Mouse (Mus musculus): ENCODE measurements around the gene Rbfox3.
A peak's percentile ranks its signal among the peaks of the same experiment; 100 is the strongest.
"Not testable (repeated sequence)": the region's sequence is repeated elsewhere in the genome, so short reads cannot be mapped to it uniquely, and the experiment has no call there.

Rbfox3 gene

DNA sequence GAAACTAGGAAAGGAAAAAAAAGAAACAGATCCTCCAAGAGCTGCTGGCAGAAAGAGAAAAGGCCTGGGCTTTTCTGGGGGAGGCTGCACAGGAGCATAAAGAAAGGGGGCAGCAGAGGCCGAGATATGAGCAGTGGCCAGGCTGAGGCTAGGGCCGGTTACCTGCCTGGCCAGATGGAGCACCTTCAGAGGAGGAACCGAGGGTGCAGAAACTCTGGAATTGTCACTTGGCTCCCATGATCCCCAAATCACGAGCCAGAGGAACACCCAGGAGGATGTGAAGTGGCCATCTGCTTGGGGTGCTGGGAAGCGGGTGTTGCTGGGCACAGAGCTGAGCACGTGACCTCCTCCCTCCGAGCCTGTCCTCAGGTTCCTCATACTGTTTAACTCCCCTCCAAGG is 79.7 kb downstream of the Rbfox3 start:
- no peak for DNase-seq (ENCODE audit: extremely low read depth, insufficient read length, low spot score)

DNA sequence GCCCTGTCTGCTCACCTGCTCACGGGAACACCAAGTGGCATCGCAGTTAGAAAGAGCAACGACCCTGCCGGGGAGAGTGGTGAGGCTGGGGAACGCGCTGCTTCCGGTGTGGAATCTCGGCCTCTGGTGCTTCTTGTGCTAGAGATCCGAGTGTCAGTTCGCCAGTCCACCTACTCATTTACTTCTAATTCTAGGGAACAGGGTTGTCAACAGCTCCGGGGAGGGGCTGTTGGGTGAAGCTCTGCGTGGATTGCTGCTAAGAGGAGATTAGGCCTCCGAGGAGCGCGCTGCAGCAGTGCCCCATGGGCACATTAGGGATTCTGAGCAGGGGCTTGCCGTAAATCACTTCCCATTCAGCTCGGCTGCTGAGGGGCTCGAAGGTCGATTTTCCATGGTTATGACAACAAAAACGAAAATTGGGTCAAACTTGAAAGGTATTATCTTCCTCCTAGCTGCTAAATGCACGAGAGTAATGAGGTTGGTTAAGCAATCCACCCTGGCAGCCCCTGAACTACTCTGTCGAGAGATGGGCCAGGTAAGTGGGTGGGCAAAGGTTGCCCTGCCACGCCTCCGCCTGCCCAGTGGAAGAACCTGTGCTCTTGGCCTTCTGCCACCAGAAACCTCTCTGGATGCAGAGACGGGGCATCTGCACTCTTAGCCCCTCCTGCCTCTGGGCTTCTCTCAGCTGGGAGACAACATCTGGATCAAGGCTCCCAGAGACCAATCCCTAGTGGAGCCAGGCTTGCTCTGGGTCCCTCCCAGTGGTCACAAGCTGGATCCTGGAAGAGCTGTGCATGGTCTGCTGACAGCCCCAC is 85.9 kb downstream of the Rbfox3 start:
- DNase-seq (ENCODE audit: extremely low read depth, insufficient read length, low spot score): no peak

DNA sequence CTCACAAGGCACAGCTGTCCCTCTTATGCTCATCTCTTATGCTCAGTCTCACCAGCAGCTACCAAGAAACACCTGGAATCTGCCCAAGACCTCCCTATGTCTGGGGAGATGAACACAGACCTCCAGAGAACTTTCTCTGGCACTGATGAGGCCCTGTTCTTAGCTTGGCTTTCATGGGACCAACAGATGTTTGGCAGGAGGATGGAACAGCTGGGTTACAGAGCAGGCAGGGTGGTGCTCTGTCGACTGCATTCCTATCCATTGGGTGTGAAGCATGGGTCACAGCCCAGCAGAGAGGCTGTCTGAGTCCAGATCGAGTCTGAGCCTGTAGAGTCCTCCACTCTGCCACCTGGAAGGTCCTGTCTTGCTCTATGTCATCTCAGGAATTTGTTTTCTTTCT is 90.0 kb downstream of the Rbfox3 start:
- DNase-seq (ENCODE audit: extremely low read depth, insufficient read length, low spot score): no peak

DNA sequence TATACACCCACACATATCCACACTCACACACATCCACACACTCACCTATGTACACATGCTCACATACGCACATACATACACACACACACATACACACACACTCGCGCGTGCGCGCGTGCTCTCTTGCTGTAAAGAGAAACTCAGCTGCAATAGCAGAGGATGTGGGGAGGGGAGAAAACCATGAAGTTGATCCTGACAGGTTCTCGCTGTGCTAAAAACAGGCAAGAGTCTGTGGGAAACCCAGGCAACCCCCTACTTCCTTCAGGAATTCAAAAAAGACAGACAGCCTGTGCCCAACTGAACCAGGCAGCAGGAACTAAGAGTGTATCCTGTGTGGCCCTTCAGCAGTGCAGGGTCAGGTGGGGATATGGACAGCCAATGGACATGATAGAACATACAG is 92.9 kb downstream of the Rbfox3 start:
- no peak for DNase-seq (ENCODE audit: extremely low read depth, insufficient read length, low spot score)

DNA sequence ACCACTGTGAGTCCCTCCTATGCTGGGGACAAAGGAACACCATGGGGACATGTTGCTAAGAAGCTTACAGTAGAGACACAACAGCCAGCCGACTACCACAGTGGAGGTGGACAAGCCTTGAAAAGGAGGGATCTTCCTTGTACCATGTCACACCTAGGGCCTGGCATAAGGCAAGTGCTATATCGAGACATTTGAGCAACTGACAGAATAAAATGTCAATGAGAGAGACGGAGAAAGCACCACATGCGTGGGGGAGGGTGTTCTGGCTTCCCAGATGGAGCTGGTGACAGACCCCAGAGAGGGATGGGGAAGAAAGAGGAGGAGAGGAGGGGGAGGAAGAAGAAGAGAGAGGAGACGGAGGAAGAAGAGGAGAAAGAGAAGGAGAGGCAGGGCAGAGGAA is 96.3 kb downstream of the Rbfox3 start:
- DNase-seq (ENCODE audit: extremely low read depth, insufficient read length, low spot score): no peak

DNA sequence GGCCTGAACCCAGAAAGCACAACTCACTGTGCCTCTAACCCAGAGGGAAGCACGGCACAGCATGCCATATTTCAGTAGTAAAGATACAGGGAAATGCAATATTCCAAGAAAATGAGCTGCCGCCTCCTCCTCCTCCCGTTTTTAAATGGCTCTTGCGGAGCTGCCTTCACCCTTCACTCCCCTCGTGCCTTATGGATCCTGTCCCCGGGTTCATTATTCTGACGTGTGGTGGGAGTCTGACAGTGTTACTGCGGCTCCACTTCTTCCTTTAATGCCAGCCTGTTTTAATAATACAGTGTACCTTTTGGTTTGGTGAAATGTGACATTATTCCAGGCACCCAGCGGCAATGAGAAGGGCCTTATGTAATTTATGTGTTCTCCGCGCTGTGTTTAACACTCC is 97.5 kb downstream of the Rbfox3 start:
- DNase-seq (ENCODE audit: extremely low read depth, insufficient read length, low spot score): no peak

DNA sequence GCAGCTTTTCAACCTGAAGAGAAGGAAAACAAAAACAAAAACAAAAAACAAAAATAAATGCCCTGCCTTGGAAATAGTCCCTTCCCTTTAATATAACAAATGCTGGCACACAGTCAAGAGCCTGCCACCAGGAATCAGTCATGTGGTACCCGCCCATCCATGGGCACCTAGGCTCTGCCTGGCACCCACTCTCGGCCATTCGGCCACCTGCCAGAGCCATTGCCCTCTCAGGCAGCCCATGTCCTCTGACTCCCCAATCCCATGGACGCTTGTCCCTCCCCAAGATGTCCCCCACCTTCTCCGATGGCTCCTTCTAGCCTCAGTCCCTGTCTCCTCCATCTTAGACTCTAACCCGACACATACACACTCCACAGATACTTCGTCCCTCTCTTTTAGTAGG is 100.0 kb downstream of the Rbfox3 start:
- DNase-seq (ENCODE audit: extremely low read depth, insufficient read length, low spot score): no peak

DNA sequence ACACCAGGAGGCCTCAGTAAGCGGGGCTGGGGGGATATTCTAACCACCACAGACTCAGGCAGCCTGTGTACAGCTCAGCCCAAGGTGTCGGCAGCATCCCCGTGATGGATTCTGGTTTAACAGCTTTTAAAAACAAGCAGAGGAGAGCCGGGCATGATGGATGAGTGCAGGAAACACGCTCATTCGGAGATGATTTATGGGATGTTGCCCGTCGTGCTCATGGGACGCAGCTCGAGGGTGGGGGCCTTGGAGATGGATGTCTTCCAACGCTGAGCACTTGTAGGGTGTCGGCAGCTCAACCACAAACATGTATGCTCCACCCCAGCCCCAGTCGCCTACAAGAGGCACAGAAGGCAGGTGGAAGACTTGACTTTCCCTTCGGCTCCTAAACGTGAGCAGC is 103.9 kb downstream of the Rbfox3 start:
- DNase-seq (ENCODE audit: extremely low read depth, insufficient read length, low spot score): no peak

DNA sequence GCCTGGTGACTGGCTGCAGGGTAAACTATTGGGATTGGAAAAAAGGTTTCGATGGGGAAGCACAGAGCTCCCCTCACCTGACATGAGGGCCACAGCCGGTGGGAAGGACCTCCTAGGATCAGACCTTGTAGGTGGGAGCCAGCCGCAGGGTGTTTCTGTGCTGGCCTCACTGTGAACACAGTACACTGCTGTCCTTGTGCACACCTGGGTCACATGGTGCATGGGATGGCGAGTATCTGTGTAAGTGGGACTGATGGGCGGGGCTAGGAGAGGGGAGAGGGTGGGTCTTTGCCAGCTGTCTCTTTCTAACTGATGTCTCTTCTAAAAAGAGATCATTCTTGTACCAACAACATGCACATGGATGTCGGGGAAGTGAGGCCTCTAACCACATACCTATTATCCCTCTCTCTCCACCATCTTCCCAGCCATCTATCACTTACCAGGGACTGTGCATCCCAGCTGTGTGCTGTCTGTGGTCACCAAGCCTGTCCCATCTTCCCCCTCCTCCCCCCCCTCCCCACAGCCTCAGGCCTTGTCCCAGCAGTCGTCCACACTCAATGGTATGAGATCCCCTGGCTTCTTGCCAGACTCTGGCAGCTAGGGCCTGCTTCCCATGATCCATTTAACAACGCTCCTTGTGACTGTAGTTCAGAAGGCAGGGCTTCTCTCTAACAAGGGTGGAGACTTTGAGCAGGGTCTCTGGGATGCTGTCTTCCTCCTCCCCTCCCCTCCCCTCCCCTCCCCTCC is 116.4 kb downstream of the Rbfox3 start:
- DNase-seq (ENCODE audit: extremely low read depth, insufficient read length, low spot score): no peak

DNA sequence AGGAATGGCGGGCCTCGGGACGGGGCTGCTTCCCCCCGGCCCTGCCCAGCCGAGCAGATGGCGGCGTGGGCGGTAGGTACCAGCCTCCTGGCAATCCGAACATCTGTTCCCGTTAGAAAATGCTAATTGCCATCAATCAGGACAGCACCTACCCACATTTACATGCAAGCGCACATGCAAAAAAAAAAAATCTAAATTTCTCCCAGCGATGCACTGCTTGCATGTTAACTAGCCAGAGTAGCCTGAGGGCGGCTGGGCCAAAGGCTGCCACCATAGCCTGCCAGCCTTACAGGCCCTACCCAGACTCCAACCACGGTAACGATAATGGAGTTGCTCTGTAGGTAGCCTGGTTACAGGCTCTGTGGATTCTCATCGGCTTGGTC is 117.8 kb downstream of the Rbfox3 start:
- DNase-seq (ENCODE audit: extremely low read depth, insufficient read length, low spot score): no peak

DNA sequence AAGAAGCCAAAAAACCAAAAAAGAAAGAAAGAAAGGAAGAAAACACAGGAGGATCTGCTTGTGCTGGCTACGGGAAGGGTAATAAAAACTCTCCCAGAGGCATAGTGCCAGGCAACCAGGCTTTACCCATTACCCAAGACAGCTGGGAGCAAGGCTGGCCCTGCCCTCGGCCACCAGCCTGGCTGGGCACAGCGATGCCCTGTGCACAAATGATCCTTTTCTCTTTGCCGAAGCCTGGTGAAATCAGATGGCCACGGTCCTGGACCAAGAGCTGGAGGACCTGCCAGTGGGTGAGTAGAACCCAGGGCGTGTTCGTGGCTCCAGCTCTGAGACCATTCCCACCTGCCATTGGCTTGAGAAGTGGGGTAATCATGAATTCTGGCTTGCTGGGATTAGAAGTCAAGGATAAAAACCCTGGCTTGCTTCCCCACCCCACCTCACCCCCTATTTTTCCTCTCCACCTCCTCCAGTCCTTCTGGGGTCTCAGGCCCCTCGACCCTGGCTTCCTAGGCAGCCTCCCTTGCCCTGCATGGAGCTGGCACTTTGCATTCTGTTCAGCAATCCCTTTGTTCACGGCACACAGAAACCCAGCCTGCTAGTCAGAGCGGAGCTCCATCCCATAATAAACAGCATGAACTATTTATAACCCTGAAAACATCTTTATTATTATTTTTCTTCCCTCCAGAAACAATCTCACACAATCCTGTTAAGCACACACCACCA is 118.3 kb downstream of the Rbfox3 start:
- DNase-seq (ENCODE audit: extremely low read depth, insufficient read length, low spot score): no peak

DNA sequence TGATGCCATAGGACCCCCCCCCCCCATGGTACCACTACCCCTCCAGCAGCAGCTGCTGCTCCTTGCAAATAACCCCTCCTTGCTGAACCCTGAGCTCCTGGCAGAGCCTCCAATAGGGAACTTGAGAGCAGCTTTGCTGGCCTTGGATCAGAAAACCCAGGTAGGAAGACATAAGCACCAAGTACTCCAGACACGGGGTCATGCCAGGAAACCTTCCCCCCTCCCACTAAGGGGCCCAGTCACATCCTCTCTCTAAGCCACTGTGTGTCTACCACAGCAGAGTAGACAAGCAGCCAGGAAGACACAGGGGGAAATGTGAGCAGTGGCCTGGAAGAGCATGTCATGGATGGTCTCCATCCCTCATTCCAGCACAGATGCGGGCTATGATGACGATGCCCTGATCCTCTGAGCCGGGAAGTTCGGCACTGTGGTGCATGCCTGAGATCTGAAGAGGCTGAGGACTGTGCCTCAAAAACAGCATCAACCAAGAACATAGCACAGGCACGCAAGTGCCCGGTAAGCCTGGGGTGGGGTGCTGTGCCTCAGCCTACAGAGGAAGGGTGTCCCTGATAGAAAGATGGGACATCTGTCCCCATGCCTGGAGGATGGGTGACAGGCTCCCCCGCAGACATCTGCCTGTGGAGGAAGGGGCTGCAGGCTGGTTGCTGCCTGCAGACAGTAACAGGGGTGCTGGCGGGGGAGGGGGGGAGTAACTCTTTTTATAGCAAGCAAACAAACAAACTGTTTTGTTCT is 119.1 kb downstream of the Rbfox3 start:
- no peak for DNase-seq (ENCODE audit: extremely low read depth, insufficient read length, low spot score)

DNA sequence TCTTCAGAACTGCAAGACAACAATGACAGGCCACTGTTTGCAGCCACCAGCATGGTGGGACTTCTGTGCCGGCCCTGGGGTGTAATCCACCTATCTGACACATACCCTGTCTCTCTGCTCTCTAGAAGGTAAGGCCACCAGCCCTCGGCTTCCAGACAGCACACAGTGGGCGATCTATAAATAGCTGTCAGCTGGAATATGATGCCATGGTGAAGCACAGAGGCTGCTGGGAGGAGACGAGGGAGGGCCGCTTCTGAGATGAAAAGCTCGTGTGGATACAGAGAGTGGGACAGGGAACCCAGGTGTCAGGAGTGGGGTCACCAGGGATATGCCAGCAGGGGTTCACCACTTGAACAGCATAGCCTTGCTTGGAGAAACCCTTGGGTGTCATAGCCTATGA is 120.0 kb downstream of the Rbfox3 start:
- DNase-seq (ENCODE audit: extremely low read depth, insufficient read length, low spot score): no peak

DNA sequence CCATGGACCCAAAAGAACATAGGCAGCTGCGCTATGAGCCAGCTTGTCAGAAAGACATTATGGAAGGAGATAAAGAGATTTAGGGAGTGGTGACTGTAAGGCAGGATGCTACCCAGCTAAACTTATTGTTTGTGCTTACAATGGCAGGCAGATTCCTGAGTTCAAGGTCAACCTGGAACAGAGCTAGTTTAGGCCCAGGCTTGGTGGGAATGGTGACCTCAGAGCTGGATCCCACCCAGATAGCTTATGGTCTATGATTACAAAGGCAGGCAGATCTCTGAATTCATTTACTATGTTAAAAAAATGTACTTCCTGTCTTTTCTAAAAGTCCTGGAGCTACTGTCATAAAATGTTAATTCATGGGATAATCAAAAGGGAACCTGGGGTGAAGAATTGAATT is 123.3 kb downstream of the Rbfox3 start:
- DNase-seq (ENCODE audit: extremely low read depth, insufficient read length, low spot score): no peak

DNA sequence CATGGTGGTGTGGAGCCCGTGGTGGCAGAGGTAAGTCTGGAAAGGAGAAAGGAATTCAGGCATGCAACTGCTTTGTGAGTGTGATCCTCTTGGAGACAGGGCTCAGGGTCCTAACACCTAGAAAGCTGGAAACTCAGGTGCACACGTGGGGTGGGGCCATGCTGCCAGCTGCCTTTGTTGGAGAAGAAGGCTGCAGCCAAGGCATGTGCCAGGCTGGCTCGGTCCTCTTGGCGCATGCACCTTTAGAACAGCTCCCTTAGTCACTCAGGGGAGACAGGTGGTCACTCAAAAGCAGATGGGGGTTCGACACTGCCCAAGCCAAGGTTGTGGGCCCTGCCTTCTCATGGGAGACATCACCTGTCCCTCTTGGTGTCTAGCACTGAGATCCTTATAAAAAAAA is 128.7 kb downstream of the Rbfox3 start:
- DNase-seq (ENCODE audit: extremely low read depth, insufficient read length, low spot score): no peak

DNA sequence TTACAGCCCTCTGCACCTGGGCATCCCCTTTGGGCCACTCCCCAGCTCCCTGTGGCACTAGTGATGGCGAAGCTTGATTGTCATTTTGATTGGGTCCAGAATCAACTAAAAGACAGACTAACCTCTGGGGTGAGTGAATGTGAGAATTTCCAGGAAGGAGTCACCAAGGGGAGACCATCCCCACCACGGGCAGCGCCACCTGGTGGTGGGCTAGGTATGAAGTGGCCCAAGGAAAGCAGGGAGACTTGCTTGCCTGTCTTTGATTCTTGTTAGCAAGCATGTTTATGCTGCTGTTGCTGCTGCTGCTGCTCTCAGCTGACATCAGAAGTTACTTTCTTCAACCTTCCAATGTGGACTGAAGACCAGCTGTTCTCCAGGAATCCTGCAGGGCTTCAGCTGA is 135.6 kb downstream of the Rbfox3 start:
- DNase-seq (ENCODE audit: extremely low read depth, insufficient read length, low spot score): peak; percentile 15

DNA sequence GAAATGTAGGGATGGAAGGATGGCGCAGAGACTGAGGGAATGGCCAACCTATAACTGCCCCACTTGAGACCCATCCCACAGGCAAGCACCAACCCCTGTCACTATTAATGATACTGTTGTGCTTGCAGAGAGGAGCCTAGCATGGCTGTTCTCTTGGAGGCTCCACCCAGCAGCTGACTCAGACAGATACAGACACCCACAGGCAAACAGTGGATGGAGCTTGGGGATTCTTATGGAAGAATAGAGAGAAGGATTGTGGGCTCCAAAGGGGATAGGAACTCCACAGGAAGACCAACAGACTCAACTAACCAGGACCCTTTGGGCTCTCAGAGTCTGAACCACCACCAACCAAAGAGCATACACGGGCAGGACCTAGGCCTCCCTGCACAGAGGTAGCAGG is 136.6 kb downstream of the Rbfox3 start:
- DNase-seq (ENCODE audit: extremely low read depth, insufficient read length, low spot score): not testable (repeated sequence)

DNA sequence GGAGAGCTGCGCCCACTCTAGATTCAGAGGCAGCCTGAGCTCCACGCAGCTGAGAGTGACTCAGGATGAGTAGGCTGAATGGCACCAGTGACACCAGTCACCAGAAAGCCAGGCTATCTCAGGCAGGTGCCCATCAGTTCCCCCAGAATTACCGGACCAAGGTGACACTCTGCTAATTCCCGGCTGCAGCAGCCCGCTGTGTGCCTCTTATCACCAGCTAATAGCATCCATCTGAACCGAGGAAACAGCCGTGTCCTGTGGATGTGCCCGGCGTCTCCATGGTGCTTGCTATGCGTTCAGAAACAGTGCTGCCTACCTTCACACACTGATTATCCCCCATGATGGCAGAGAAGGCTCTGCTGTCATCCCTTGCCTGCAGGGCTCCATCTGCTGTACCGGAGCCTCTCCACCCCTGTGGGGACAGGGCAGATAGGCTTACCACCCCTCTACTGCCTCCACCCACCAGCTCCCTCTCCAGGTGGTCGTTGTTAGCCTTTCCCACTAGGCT is 138.3 kb downstream of the Rbfox3 start:
- no peak for DNase-seq (ENCODE audit: extremely low read depth, insufficient read length, low spot score)

DNA sequence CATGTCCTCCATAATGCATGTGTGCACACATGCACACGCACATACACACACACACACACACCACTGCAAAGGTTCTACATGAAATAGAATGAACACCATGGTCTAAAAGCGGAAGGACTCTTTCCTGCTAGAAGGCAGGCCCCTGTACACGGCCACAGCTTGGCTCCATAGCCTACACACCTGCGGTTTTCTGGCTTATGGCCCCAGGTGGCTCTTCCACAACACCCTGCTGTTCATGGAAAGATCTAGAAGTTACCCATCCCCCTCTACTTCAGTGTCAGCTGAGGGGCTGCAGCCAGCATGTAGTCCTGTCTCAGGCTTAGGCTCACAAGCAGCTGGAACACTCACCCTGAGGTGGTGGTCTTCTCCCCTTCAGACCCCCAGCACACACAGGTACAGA is 140.0 kb downstream of the Rbfox3 start:
- DNase-seq (ENCODE audit: extremely low read depth, insufficient read length, low spot score): no peak

DNA sequence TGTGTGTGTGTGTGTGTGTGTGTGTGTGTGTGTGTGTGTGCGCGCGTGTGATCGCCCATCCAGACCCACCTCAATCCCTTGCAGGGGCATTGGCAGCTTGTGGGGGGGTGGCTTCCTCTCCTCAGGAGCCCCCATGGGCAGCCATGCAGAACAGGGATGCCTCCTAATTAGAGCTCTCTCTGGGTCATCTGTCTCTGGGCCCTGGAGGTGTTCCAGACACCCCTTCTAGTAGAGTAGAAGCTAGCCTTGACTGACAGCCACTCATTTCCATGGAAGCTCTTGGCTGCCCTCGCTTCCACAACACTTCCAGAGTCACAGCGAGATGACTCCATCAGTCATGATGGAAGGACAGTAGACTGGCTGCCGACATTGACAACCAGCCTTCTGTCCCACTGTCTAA is 140.6 kb downstream of the Rbfox3 start:
- DNase-seq (ENCODE audit: extremely low read depth, insufficient read length, low spot score): no peak

DNA sequence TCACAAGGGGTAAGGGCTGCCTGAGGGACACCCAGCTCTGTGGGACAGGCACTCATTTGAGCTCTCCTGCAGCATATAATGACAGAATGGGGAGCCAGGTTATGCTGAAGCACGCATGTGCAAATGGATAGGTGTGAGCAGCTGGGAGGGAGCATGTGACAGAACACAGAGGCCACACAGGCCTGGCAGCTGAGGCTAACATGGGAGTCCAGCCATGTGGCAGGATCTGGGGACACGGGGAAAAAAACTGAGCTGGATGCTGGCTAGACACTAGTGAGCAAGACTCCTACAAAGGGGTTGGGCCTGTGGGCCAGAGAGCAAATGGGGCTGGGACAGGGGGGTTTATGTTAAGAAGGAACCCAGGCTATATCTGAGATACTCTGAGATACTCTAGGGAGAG is 141.9 kb downstream of the Rbfox3 start:
- DNase-seq (ENCODE audit: extremely low read depth, insufficient read length, low spot score): no peak
